Mouse (Mus musculus): Measurements from ENCODE around the gene Il17d. TPM values are rescaled to one million over a fixed set of nuclear protein-coding genes. Genes with fewer than 3 reads are reported as not detected.

Gene Il17d
- polyA plus RNA-seq, 2 experiments, result 0.08 to 0.50 TPM

DNA sequence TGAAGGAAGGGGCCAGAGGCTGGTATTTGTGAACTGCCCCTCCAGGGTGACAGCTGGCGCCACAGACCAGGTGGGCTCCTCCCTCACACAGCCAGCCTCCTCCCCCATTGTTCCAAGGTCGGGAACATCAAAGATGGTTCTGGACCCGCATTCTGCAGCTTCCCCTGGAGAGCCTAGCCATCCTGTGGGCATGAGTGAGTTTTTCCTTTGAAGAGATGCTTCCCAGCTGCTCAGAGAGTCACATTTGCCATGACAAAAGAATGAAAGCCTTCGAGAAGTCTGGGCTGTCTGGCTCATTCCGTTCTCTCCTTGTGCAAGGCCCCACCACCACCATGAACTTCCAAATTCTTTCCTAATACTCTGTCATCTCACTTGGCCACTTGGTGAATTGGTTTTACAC is 9.8 kb downstream of the Il17d start:
- 40% methylated on average over 5 of the region's 5 CpGs for WGBS (ENCODE audit: insufficient replicate concordance)

DNA sequence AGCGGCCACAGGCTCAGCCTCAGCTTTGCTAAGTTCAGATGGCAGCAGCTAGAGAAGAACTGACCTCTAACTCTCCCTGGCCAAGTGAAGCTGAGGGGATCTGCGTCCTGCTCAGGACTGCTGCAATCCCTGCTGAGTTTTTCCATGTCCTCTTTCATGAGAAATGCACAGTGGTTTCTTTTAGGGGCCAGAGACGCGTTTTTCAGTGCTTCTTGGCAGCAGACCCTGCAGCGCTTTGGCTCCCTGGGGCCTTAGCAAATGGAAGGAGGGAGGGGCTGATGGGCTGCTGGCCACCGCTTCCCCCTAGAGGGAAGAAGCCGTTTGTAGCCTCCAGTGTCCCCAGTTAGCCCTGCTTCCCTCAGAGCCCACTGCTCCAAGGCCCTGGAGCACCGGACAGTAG is 10.4 kb downstream of the Il17d start:
- TF ChIP-seq EP300 (IDR thresholded peaks at IDR 0.05; ENCODE audit: low read depth) (no peak), CTCF (IDR thresholded peaks at IDR 0.05; ENCODE audit: low read depth) (no peak)
- ATAC-seq (ENCODE audit: insufficient read depth) (no peak), DNase-seq (ENCODE audit: low read depth in 3 of 3, low spot score in 3 of 3) (no peak)
- Histone ChIP-seq H3K4me2 (ENCODE audit: low read depth) (no peak overlapping the region), H3K4me1 (replicated peaks; ENCODE audit: control insufficient read depth in 2 of 2, insufficient read depth in 2 of 2, low read length in 1 of 2) (peaks cover 0 to 8% of the 10 kb centered on the region in 2 experiments; a peak in 2 of 4 replicates), H3K4me3 (ENCODE audit: insufficient read depth in 1 of 2, low read depth in 2 of 2, low read length in 2 of 2) (no peak overlapping the region), H3K9me3 (ENCODE audit: control insufficient read depth, low read length) (no peaks in the 10 kb centered on the region), H3K27ac (no peak overlapping the region), H3K27me3 (ENCODE audit: control insufficient read depth, insufficient read depth, low read length) (no peaks in the 10 kb centered on the region; the same call in 1 of the 2 replicates), H3K9ac (replicated peaks) (no peak overlapping the region), H3K36me3 (replicated peaks; ENCODE audit: control insufficient read depth, insufficient read depth, low read depth) (no peaks in the 10 kb centered on the region)
- 39% methylated on average over 8 of the region's 8 CpGs for WGBS (ENCODE audit: insufficient replicate concordance)

More for the DNA sequence above, 9.8 kb downstream of the Il17d start:
- H3K9me3 ChIP-seq (ENCODE audit: control insufficient read depth, low read length), result no peaks in the 10 kb centered on the region
- no peak overlapping the region for H3K4me3 ChIP-seq (ENCODE audit: insufficient read depth in 1 of 2, low read depth in 2 of 2, low read length in 2 of 2)
- no peak overlapping the region for H3K4me2 ChIP-seq (ENCODE audit: low read depth)
- TF ChIP-seq CTCF (IDR thresholded peaks at IDR 0.05; ENCODE audit: low read depth), result no peak
- no peak for TF ChIP-seq EP300 (IDR thresholded peaks at IDR 0.05; ENCODE audit: low read depth)
- no peak overlapping the region for H3K27ac ChIP-seq
- no peak for DNase-seq (ENCODE audit: low read depth in 3 of 3, low spot score in 3 of 3)
- no peaks in the 10 kb centered on the region for H3K36me3 ChIP-seq (replicated peaks; ENCODE audit: control insufficient read depth, insufficient read depth, low read depth)
- no peak for ATAC-seq (ENCODE audit: insufficient read depth)
- H3K4me1 ChIP-seq (replicated peaks; ENCODE audit: control insufficient read depth in 2 of 2, insufficient read depth in 2 of 2, low read length in 1 of 2), result peaks cover 0 to 13% of the 10 kb centered on the region in 2 experiments; a peak in 3 of 4 replicates
- no peaks in the 10 kb centered on the region; the same call in 1 of the 2 replicates for H3K27me3 ChIP-seq (ENCODE audit: control insufficient read depth, insufficient read depth, low read length)
- H3K9ac ChIP-seq (replicated peaks), result no peak overlapping the region

DNA sequence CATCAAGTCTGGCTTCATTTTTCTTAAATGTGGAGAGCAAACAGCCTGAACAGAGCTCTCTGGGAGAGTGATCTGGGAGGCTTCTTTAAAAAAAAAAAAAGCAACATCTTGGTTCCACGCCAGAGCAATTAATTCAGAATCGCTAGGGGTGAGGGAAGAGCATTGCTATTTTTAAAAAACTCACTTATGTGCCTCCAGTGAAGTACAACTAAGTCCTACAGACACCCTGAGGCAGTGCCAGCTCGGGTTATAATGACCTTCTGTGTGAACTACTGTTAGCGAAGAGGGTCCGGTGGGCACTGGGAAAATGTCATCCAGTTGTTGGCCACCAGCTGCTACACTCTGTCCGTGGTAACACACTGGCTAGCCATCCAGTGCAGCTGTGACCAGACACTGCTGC is 11.1 kb downstream of the Il17d start:
- WGBS (ENCODE audit: insufficient replicate concordance), result 73% methylated on average over 6 of the region's 6 CpGs
- DNase-seq (ENCODE audit: low read depth in 3 of 3, low spot score in 3 of 3) (no peak), ATAC-seq (ENCODE audit: insufficient read depth) (no peak)
- Histone ChIP-seq H3K27me3 (ENCODE audit: control insufficient read depth, insufficient read depth, low read length) (no peaks in the 10 kb centered on the region; the same call in 1 of the 2 replicates), H3K36me3 (replicated peaks; ENCODE audit: control insufficient read depth, insufficient read depth, low read depth) (no peaks in the 10 kb centered on the region), H3K4me1 (replicated peaks; ENCODE audit: control insufficient read depth in 2 of 2, insufficient read depth in 2 of 2, low read length in 1 of 2) (peaks cover 0 to 8% of the 10 kb centered on the region in 2 experiments; a peak in 2 of 4 replicates), H3K4me2 (ENCODE audit: low read depth) (no peak overlapping the region), H3K9me3 (ENCODE audit: control insufficient read depth, low read length) (no peaks in the 10 kb centered on the region), H3K9ac (replicated peaks) (no peak overlapping the region), H3K27ac (no peak overlapping the region), H3K4me3 (ENCODE audit: insufficient read depth in 1 of 2, low read depth in 2 of 2, low read length in 2 of 2) (no peak overlapping the region)
- TF ChIP-seq CTCF (IDR thresholded peaks at IDR 0.05; ENCODE audit: low read depth) (no peak), EP300 (IDR thresholded peaks at IDR 0.05; ENCODE audit: low read depth) (no peak)

DNA sequence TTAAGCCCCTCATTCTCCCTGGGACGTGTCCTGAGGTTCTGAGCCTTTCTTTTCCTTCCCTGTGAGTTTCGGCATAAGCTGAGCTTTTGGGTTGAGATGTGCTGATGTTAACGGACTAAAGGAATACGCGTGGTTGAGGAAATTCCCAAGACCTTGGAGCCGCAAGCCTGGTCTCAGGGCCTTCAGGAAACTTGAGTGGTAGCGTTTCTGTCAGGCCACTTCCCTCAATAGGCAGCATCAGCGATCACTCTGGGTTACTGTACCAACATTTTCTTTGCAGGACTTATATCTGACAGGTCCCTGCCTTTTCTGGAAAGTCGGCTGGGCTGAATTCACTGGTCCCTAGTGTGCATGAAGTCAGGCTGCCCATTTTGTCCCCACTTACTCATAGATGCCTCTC is 12.2 kb downstream of the Il17d start:
- Histone ChIP-seq H3K4me3 (ENCODE audit: insufficient read depth in 1 of 2, low read depth in 2 of 2, low read length in 2 of 2) (no peak overlapping the region), H3K4me2 (ENCODE audit: low read depth) (no peak overlapping the region), H3K27me3 (ENCODE audit: control insufficient read depth, insufficient read depth, low read length) (no peaks in the 10 kb centered on the region; the same call in 1 of the 2 replicates), H3K36me3 (replicated peaks; ENCODE audit: control insufficient read depth, insufficient read depth, low read depth) (no peaks in the 10 kb centered on the region), H3K27ac (no peak overlapping the region), H3K9ac (replicated peaks) (no peak overlapping the region), H3K9me3 (ENCODE audit: control insufficient read depth, low read length) (no peaks in the 10 kb centered on the region), H3K4me1 (replicated peaks; ENCODE audit: control insufficient read depth in 2 of 2, insufficient read depth in 2 of 2, low read length in 1 of 2) (peaks cover 0 to 8% of the 10 kb centered on the region in 2 experiments; a peak in 2 of 4 replicates)
- 52% methylated on average over 9 of the region's 9 CpGs for WGBS (ENCODE audit: insufficient replicate concordance)
- TF ChIP-seq EP300 (IDR thresholded peaks at IDR 0.05; ENCODE audit: low read depth), result no peak
- TF ChIP-seq CTCF (IDR thresholded peaks at IDR 0.05; ENCODE audit: low read depth), result no peak
- DNase-seq (ENCODE audit: low read depth in 3 of 3, low spot score in 3 of 3) (no peak), ATAC-seq (ENCODE audit: insufficient read depth) (no peak)

DNA sequence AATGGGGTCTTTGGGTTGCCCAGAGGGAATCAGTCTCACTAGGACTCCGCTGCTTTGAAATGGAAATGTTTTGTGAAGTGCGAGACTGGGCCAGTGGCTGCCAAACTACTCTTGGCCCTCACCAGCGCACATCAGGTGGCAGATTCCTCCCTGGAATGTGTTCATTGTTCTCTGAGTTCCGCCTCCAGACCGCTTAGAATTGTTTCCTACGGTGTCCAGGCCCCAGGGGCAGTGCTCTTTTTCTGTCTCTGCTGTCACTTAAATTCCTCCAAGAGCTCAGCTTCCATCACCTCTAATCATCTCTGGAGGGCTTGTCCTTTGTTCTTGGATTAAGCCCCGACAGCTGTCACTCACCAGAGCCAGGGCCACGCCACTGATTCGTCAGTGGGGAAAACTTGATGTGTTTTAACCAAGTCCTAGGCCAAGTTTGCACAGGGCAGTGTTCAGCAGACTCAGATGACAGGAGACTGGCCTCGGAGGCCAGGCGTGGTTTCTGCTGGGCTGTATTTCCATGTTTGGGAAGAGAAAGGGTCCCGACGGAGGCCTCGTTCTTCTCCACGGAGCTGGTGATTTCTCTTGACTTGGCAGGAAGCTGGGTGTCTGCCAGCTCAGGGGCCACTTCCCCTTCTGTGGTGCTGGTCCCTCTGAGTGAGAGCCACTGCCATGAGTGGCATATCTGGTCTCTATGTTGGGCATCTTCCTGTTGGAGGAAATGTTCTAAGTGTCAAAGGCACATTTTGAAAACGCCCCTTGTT is 12.9 kb downstream of the Il17d start:
- H3K36me3 ChIP-seq (replicated peaks; ENCODE audit: control insufficient read depth, insufficient read depth, low read depth), result no peaks in the 10 kb centered on the region
- DNase-seq (ENCODE audit: low read depth in 3 of 3, low spot score in 3 of 3) (no peak), ATAC-seq (ENCODE audit: insufficient read depth) (no peak)
- WGBS (ENCODE audit: insufficient replicate concordance), result 22% methylated on average over 16 of the region's 16 CpGs
- TF ChIP-seq EP300 (IDR thresholded peaks at IDR 0.05; ENCODE audit: low read depth) (no peak), CTCF (IDR thresholded peaks at IDR 0.05; ENCODE audit: low read depth) (no peak)
- H3K9me3 ChIP-seq (ENCODE audit: control insufficient read depth, low read length), result no peaks in the 10 kb centered on the region
- H3K4me3 ChIP-seq (ENCODE audit: insufficient read depth in 1 of 2, low read depth in 2 of 2, low read length in 2 of 2), result peak overlapping the region in 1 of 2 experiments; percentile 14; a peak in 1 of 4 replicates
- no peaks in the 10 kb centered on the region; the same call in 1 of the 2 replicates for H3K27me3 ChIP-seq (ENCODE audit: control insufficient read depth, insufficient read depth, low read length)
- H3K4me1 ChIP-seq (replicated peaks; ENCODE audit: control insufficient read depth in 2 of 2, insufficient read depth in 2 of 2, low read length in 1 of 2), result peaks cover 0 to 8% of the 10 kb centered on the region in 2 experiments; a peak in 2 of 4 replicates
- no peak overlapping the region for H3K4me2 ChIP-seq (ENCODE audit: low read depth)
- H3K9ac ChIP-seq (replicated peaks), result no peak overlapping the region
- no peak overlapping the region for H3K27ac ChIP-seq

Data from liver, embryonic 14.5 days (tissue).